Mouse (Mus musculus) retina, embryonic 14.5 days (tissue): ENCODE data around the gene Onecut3.
A peak's percentile ranks its signal among the peaks of the same experiment; 100 is the strongest.

Source experiments
- DNase-seq: peaks from one replicate; pipeline ENCODE4 v3.0.0-alpha.2; 2015; ENCODE audit warnings: low spot score

Onecut3 gene

DNA sequence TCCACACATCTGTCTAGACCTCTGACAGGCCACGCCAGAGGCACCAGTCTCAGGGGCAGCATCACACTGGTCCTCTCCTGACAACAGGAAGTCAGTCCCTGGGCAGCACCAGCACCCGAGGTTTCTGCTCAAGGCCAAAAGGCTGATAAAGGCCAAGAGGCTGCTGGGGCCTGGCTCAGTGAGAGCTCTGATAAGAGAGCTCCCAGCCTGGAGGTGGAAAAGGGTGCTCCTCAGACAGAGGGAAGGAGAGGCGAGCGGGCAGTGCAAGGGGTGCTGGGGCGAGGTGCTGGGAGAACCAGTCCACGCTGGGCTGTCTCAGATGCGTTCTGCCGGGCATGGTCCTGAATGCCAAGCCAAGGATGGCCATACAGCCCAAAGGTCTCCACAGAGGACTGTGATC lies 58.9 kb downstream of the Onecut3 start:
- DNase-seq, result no peak

- DNase-seq, result no peak
Measured at GRCm38 (mm10) chr10:80553997-80554396, 59.4 kb downstream of the Onecut3 start.

- peak; percentile 89 for DNase-seq
Measured at GRCm38 (mm10) chr10:80557346-80557965, 62.8 kb downstream of the Onecut3 start.

DNA sequence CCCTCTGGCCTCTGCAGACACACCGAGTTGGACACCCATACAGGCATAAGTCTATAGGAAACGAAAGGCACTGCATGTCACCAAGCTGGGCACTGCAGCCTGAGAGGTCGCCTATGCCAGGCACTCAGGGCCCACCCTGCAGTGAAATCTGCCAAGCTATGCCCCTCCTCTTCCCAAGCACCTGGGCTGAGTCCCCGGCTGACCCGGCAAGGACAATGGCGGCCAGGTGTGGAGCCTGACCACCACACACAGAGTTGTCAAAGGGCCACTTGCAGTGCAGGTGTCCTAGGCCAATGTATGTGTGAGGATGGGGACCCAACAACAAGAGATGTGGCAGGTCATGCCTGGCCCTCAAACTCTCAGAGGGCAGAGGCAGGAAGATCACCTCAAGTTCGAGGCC lies 64.8 kb downstream of the Onecut3 start:
- no peak for DNase-seq

DNA sequence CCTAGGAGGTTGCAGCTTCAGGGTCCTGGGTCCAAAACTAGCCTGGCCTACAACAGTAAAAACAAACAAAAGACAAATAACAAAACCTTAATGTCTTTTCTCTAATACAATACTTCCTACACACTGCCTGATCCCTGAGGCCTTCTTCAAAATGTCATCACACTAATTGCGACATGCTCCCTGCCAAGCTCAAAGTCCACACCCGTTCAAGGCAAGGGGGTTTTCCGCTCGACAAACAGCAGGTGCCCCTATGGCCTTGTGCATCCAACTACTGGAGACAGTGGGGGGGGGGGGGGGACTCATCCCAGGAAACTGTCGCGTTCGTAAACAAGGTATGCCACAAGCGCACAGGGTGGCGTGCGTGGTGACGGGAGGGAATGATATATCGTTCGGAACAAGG lies 66.0 kb downstream of the Onecut3 start:
- DNase-seq, result no peak

DNA sequence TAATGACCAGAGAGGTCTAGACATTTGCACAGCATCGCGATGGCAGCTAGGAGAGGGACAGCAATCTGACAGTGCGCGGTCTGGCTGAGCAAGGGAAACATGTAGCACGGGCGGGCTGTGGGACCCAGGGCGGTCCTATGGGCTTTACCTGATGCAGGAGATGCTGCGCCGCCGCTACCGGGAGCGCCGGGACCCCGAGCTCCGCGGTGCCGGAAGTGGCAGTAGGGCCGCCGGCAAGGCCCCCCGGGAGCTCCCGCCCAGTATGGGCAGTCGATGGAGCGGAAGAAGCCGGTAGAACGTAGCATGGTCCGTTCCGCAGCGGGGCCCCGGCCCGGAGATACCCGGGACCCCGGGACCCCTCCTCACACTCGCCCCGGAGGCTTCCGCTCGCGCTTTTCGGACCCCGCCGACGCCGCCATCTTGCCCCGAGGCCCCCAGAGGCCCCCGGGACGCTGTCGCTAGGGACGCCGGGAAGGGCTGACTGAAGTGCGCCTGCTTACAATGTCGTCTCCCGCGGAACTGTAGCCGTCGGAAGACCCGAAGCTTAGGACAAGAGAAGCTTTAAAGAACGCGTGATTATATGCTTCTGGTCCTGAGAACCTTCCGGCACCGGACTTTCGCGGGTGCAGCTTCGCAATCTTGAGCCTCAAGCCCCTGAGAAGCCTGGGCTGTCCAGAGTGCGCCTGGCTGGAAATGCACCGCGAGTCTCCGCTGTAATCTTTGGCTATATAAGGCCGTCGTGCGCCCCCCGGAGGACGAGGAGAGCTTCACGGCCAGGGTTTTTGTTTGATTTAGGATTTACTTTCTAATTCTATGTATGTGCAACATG lies 66.7 kb downstream of the Onecut3 start, which contains the start of gene Rexo1:
TSS of gene Rexo1 (minus strand) at position 445 of the 829 bp plus-strand sequence.
- DNase-seq, result peak; percentile 97

DNA sequence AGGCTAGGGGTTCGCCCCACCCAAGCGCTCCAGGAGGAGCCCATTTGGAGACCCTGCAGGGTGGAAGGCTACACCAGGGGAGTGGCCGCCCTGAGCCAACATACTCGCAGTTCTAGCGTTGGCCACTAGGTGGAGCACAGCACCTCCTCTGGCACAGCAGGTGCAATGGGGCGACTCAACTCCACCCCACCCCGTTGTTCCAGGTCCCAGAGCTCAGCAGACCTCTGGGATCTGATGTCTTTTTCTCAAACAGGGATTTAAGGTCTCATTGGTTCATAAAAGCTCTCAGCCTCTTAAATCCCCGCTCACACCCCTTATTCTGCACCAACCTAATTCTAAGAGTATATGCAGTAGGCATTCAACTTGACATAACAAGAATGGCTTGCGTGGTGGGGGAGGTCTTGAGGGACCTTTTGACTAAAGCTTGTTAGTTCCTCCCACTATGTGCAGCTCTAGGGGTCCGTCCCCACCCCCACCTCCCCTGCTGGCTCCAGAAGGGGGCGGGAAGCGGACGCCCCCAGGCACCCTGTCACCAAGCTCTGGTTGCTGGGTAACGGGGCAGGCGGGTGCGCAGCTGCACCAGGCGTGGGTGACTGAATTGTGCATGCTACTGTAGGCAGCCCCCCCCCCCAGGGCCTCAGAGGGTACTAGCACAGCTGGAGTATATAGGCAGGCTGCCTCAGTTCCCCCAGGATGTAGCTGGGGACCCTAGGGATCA lies 71.9 kb downstream of the Onecut3 start:
- peak; percentile 93 for DNase-seq
